Mouse (Mus musculus) olfactory bulb, adult 2 months (tissue): ENCODE measurements around the gene Mfsd14a. TPM values are rescaled to one million over a fixed set of nuclear protein-coding genes. Genes with fewer than 3 reads are reported as not detected.

Experiments used
- H3K27ac ChIP-seq: fragments of 200-500 bp; 2 replicates; pipeline ENCODE4 v1.5.1; 2012; ENCODE audit warnings: low read depth, low read length; ENCODE audit not compliant: insufficient read depth
- H3K4me1 ChIP-seq: fragments of 200-500 bp; 2 replicates; pipeline ENCODE4 v1.6.1; 2012; ENCODE audit warnings: low read length; ENCODE audit not compliant: control insufficient read depth, insufficient read depth
- H3K4me3 ChIP-seq: fragments of 200-500 bp; 2 replicates; pipeline ENCODE4 v1.5.1; 2012; ENCODE audit warnings: mild to moderate bottlenecking, low read depth, low read length, moderate library complexity; ENCODE audit not compliant: insufficient read depth
- CTCF ChIP-seq: fragments of 200-500 bp; IDR thresholded peaks from 2 replicates; pipeline ENCODE4 v1.5.1; 2012; ENCODE audit warnings: low read depth, mild to moderate bottlenecking, low read length, moderate library complexity; ENCODE audit not compliant: insufficient read depth
- POLR2A ChIP-seq: fragments of 200-500 bp; IDR thresholded peaks from 2 replicates; pipeline ENCODE4 v1.6.1; 2012; ENCODE audit warnings: mild to moderate bottlenecking, low read depth, low read length, moderate library complexity; ENCODE audit not compliant: insufficient read depth
- WGBS: fragments of 180-500 bp; shearing (Covaris S2); methylation state at CpG from one replicate; pipeline ENCODE4 v1.1.7; 2018; 5-methylcytosine and 5-hydroxymethylcytosine counted together
- polyA plus RNA-seq: library from polyadenylated mRNA; stranded (reverse); fragments of >200 nt; gene quantifications from 2 replicates; pipeline ENCODE4 v1.2.4, GENCODE M21; 2012; ENCODE audit warnings: low replicate concordance; ENCODE audit not compliant: missing spikeins, insufficient read depth, insufficient read length

The Mfsd14a gene
- polyA plus RNA-seq, 1 experiment = not detected

GRCm38 (mm10) chr3:116620636-116621370, 41.7 kb downstream of the Mfsd14a start:
- Histone ChIP-seq H3K27ac (no peak overlapping the region), H3K4me3 (no peak overlapping the region), H3K4me1 (no peaks in the 10 kb centered on the region)
- 74% methylated on average over 7 of the region's 7 CpGs for WGBS
- no peak for TF ChIP-seq CTCF
- TF ChIP-seq POLR2A = no peak

DNA sequence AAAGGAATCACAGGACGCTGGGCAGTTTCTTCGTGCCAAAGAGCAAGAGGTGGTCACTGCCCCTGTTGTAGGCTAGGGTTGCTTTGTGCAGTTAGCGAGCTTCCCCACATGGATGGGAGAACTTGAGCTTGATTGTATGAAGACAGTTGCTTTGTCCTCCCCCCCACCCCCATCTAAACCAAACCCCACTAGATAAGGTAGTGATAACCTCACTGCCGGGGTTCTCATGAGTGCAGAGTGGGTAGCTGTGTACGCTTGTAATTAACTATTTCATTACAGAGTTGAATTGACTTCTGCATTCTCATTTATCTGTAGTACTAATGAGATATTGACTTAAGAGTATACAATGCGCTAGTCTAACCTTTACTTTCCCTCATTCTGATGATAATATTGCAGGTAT, 43.6 kb downstream of the Mfsd14a start:
- no peak overlapping the region for H3K27ac ChIP-seq
- peaks cover 5% of the 10 kb centered on the region for H3K4me1 ChIP-seq
- WGBS = 67% methylated on average over 6 of the region's 6 CpGs
- H3K4me3 ChIP-seq = no peak overlapping the region
- TF ChIP-seq CTCF (no peak), POLR2A (no peak)

GRCm38 (mm10) chr3:116615318-116616068, 47.0 kb downstream of the Mfsd14a start:
- 90% methylated on average over 8 of the region's 8 CpGs for WGBS
- Histone ChIP-seq H3K27ac (no peak overlapping the region), H3K4me3 (no peak overlapping the region), H3K4me1 (peaks cover 5% of the 10 kb centered on the region)
- TF ChIP-seq CTCF = no peak
- TF ChIP-seq POLR2A = no peak

GRCm38 (mm10) chr3:116614295-116614892, 48.1 kb downstream of the Mfsd14a start, which contains the start of gene Trmt13:
Trmt13 (minus strand) TSS chr3:116614587.
- WGBS = 46% methylated on average over 10 of the region's 10 CpGs
- Histone ChIP-seq H3K4me3 (no peak within 1 kb of the TSS), H3K27ac (no peak within 1 kb of the TSS), H3K4me1 (peaks cover 5% of the 10 kb centered on the region)
- TF ChIP-seq CTCF (no peak), POLR2A (no peak)

- Histone ChIP-seq H3K4me1 (no peaks in the 10 kb centered on the region), H3K27ac (no peak overlapping the region), H3K4me3 (no peak overlapping the region)
- 89% methylated on average over 9 of the region's 9 CpGs for WGBS
- TF ChIP-seq CTCF (no peak), POLR2A (no peak)
Observed at GRCm38 (mm10) chr3:116604570-116604969, 57.9 kb downstream of the Mfsd14a start.

- Histone ChIP-seq H3K27ac (no peak overlapping the region), H3K4me3 (no peak overlapping the region), H3K4me1 (no peaks in the 10 kb centered on the region)
- 95% methylated on average over 5 of the region's 5 CpGs for WGBS
- TF ChIP-seq POLR2A (no peak), CTCF (no peak)
Observed at GRCm38 (mm10) chr3:116601781-116602180, 60.7 kb downstream of the Mfsd14a start.

- 96% methylated on average over 5 of the region's 5 CpGs for WGBS
- Histone ChIP-seq H3K4me3 (no peak overlapping the region), H3K4me1 (no peaks in the 10 kb centered on the region), H3K27ac (no peak overlapping the region)
- no peak for TF ChIP-seq POLR2A
- TF ChIP-seq CTCF = no peak
Observed at GRCm38 (mm10) chr3:116601005-116601404, 61.5 kb downstream of the Mfsd14a start.

- WGBS = 87% methylated on average over 2 of the region's 2 CpGs
- TF ChIP-seq POLR2A (no peak), CTCF (no peak)
- Histone ChIP-seq H3K27ac (no peak overlapping the region), H3K4me3 (no peak overlapping the region), H3K4me1 (no peaks in the 10 kb centered on the region)
Observed at GRCm38 (mm10) chr3:116599705-116600104, 62.8 kb downstream of the Mfsd14a start.

GRCm38 (mm10) chr3:116595603-116595991, 66.9 kb downstream of the Mfsd14a start:
- H3K27ac ChIP-seq = no peak overlapping the region
- 9% methylated on average over 10 of the region's 10 CpGs for WGBS
- no peak for TF ChIP-seq POLR2A
- no peak for TF ChIP-seq CTCF

More at GRCm38 (mm10) chr3:116595603-116595991, 66.9 kb downstream of the Mfsd14a start:
- H3K4me3 ChIP-seq = peak overlapping the region; percentile 76
- H3K4me1 ChIP-seq = no peaks in the 10 kb centered on the region
